Mouse (Mus musculus) skeletal muscle tissue, adult 2 months (tissue): Measurements from ENCODE around the gene Sp140.
"Not testable (repeated sequence)": the region's sequence is repeated elsewhere in the genome, so short reads cannot be mapped to it uniquely, and the experiment has no call there.

Source experiments
- DNase-seq: peaks from one replicate; pipeline ENCODE4 v3.0.0-alpha.2; 2012; ENCODE audit warnings: low read depth, low spot score

The Sp140 gene

GRCm38 (mm10) chr1:85600078-85600477 lies at the start of gene Sp140:
Sp140 (plus strand) TSS chr1:85600378.
- DNase-seq = not testable (repeated sequence)

GRCm38 (mm10) chr1:85555261-85555660 lies 44.9 kb upstream of the Sp140 start:
- not testable (repeated sequence) for DNase-seq

- not testable (repeated sequence) for DNase-seq
These were observed 26.6 kb upstream of the Sp140 start for GRCm38 (mm10) chr1:85573554-85573953.

DNA sequence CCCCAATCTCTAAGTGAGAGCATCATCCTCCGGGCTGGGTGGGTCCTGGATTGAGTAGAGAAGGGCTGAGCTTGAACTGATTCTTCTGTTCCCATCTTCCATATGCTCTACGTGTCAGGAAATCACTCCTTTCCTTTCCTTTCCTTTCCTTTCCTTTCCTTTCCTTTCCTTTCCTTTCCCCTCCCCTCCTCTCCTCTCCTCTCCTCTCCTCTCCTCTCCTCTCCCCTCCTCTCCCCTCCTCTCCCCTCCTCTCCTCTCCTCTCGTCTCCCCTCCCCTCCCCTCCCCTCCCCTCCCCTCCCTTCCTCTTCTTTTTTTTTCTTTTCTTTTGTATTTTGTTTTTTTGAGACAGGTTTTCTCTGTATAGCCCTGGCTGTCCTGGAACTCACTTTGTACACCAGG lies 24.8 kb upstream of the Sp140 start, which contains the start of gene G530012D18Rik:
Gene G530012D18Rik (plus strand): TSS at position 301 of the 400 bp plus-strand sequence.
- DNase-seq = not testable (repeated sequence)

GRCm38 (mm10) chr1:85578372-85579010 lies 21.7 kb upstream of the Sp140 start:
- DNase-seq = not testable (repeated sequence)

- DNase-seq = not testable (repeated sequence)
These were observed 20.7 kb upstream of the Sp140 start for GRCm38 (mm10) chr1:85579199-85580147.

- DNase-seq = not testable (repeated sequence)
These were observed 20.0 kb upstream of the Sp140 start for GRCm38 (mm10) chr1:85580148-85580534.

DNA sequence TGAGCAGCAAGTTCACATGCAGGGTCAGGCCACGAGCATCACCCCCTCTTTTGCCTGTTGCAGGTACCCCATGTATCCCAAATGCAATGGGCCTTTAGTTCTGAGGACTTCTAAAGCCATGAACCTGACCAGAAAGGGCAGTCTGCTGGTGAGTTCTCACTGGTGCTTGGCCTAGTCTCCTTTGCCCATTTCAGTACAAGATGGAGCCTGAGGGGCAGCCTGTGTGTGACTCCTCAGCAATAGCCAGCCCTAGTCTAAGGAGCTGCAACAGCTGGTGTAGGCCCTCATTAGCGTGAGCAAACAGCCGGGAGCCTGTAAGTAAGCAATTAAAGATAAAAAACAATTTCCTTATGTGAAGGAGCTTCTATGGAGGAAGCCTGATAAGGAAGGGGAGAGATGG lies 19.6 kb upstream of the Sp140 start:
- DNase-seq = not testable (repeated sequence)

DNA sequence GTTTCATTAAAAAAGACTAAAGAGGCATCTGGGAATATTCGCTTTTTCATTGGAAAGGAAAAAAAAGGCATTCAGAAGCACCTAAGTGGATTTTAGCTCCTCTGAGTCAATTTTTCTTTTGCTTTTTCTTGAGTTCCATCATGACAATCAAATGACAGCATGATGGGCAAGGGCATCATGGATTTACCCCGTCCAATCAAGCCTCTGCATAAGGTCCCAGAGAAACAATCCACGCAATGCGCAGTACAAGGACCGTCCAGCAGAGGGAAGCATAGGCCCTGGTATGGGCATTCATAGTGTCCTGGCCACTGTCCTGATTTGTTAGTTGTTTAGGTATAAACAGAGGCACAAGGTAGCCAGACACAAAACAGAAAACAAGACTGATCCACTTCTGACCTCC lies 18.7 kb upstream of the Sp140 start:
- DNase-seq = not testable (repeated sequence)

DNA sequence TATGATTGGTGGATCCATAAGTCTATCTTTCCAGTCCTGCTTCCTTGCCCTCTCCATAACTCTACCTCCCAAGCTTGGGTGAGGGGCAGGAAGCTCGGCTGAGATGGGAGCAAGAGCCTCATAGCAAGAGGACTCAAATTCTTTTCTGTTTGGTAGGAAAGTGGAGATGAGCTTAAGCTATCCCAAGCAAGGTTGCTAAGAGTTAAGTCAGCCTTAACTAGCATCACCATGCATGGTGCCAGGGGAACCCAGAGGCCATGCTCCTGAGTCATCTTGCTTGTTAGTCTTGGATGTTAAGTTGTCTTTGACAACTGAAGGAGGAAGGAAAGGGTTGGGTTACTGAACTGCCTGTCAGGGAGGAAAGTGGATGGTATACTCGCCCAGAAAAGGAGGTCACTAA lies 11.5 kb upstream of the Sp140 start:
- not testable (repeated sequence) for DNase-seq

- not testable (repeated sequence) for DNase-seq
These were observed 7.7 kb upstream of the Sp140 start for GRCm38 (mm10) chr1:85592526-85592925.

GRCm38 (mm10) chr1:85598271-85599012 lies 1.7 kb upstream of the Sp140 start, which contains the start of gene Sp110:
Sp110 (minus strand) TSS chr1:85598817.
- peak; percentile 11 for DNase-seq

DNA sequence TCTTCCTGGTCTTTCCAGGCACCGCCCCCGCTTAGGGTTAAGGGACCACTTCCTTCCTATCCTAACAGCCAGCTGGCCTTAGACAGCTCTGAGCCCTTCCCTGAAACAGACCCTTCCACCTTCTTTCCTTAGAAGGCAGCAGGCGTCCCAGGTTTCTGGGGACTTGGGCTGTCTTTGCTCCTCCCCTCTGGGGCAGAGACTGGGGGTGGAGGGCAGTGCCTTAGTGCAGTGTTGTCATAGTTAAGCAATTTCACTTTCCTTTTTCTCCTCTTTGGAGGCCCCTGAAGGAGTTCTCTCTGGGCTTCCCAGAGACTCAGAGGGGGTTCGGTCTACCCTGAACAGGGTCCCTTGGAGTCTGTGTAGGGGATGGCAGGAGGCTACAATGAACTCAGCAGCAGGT lies 616 bp downstream of the Sp140 start:
- DNase-seq = peak; percentile 3

- not testable (repeated sequence) for DNase-seq
These were observed 4.2 kb downstream of the Sp140 start for GRCm38 (mm10) chr1:85604341-85604740.

- DNase-seq = not testable (repeated sequence)
These were observed 8.2 kb downstream of the Sp140 start for GRCm38 (mm10) chr1:85608361-85608760.

GRCm38 (mm10) chr1:85610581-85610980 lies 10.4 kb downstream of the Sp140 start:
- not testable (repeated sequence) for DNase-seq

- not testable (repeated sequence) for DNase-seq
These were observed 14.9 kb downstream of the Sp140 start for GRCm38 (mm10) chr1:85615096-85615495.

- DNase-seq = not testable (repeated sequence)
These were observed 15.6 kb downstream of the Sp140 start for GRCm38 (mm10) chr1:85615819-85616218.

DNA sequence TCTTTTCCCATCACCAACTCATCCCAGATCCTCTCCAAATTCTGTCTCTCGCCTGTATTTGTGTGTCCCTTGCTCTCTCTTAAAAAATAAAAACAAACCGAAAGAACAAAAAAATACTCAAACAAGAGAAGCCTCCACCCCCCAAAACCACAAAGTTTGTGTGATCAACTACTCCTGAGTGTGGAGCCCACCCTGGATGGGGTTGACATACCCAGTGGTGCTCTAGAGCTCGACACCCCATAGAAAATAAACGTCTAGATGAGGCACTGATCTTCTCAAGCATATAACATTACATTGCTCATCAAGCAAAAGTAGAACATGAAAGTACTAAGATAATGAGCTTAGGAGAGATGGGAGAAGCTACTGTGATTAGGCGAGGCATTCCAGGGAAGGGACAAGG lies 17.0 kb downstream of the Sp140 start:
- DNase-seq = not testable (repeated sequence)

- DNase-seq = not testable (repeated sequence)
These were observed 18.5 kb downstream of the Sp140 start for GRCm38 (mm10) chr1:85618689-85619088.

DNA sequence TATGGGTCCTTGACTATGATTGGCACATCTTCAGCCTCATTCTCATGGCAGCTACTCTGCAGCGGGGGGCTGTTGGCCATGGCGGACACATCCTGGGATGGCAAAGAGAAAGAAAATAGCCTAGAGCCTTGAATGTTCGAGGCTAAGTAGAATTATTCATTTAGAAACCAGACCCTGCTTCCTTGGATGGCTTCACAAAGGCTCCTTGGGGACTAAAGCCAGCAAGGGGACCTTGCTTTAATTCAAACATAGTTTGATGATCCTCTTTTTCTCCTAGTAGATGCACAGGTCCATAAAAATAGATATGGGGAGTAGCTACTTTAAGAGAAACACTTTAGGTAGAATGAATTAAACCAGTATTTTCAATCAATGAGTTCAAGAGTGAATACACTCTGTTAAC lies 36.8 kb downstream of the Sp140 start:
- not testable (repeated sequence) for DNase-seq

GRCm38 (mm10) chr1:85638144-85638543 lies 38.0 kb downstream of the Sp140 start:
- not testable (repeated sequence) for DNase-seq
